Mouse (Mus musculus) heart, embryonic 14.5 days (tissue): ENCODE results near the gene Sh2b3. TPM values are rescaled to one million over a fixed set of nuclear protein-coding genes. Genes with fewer than 3 reads are reported as not detected.

Source experiments
- ATAC-seq: fragments of 200-750 bp; cut with Nextera tagmentation; 2 replicates; pipeline ENCODE4 v1.8.0; 2017; ENCODE audit warnings: low read depth, moderate TSS enrichment; ENCODE audit not compliant: insufficient number of reproducible peaks, insufficient read depth, low FRiP score
- H3K27ac ChIP-seq, 2 experiments: fragments of 200-500 bp in 1 of 2; fragments of 300-500 bp in 1 of 2; sonication (generic) in 1 of 2; replicated peaks in 1 of 2; 2 replicates each; pipeline ENCODE4 v1.5.1; 2012 to 2014; ENCODE audit warnings: low read depth in 2 of 2, low read length in 2 of 2, control low read depth in 1 of 2, mild to moderate bottlenecking in 1 of 2, mixed read lengths in 1 of 2; ENCODE audit not compliant: control insufficient read depth in 1 of 2, insufficient read depth in 1 of 2
- H3K27me3 ChIP-seq: fragments of 300-500 bp; sonication (generic); 2 replicates; pipeline ENCODE4 v1.6.1; 2014; ENCODE audit warnings: mild to moderate bottlenecking, low read length, control low read depth; ENCODE audit not compliant: control insufficient read depth, insufficient read depth
- H3K36me3 ChIP-seq: fragments of 300-500 bp; sonication (generic); 2 replicates; pipeline ENCODE4 v1.6.1; 2014; ENCODE audit warnings: mild to moderate bottlenecking, control low read depth, low read length, mixed read lengths; ENCODE audit not compliant: control insufficient read depth, insufficient read depth
- H3K4me1 ChIP-seq, 2 experiments: fragments of 200-500 bp in 1 of 2; fragments of 300-500 bp in 1 of 2; sonication (generic) in 1 of 2; 2 replicates each; pipeline ENCODE4 v1.6.1; 2012 to 2014; ENCODE audit warnings: low read length in 2 of 2, control low read depth in 1 of 2, mixed read lengths in 1 of 2; ENCODE audit not compliant: control insufficient read depth in 2 of 2, insufficient read depth in 2 of 2
- H3K4me2 ChIP-seq: fragments of 300-500 bp; sonication (generic); 2 replicates; pipeline ENCODE4 v1.6.1; 2014; ENCODE audit warnings: mild to moderate bottlenecking, low read length
- H3K4me3 ChIP-seq, 2 experiments: fragments of 200-500 bp in 1 of 2; fragments of 300-500 bp in 1 of 2; sonication (generic) in 1 of 2; 2 replicates each; pipeline ENCODE4 v1.5.1; 2012 to 2014; ENCODE audit warnings: low read length in 2 of 2, mild to moderate bottlenecking in 2 of 2, control low read depth in 1 of 2, low read depth in 1 of 2, moderate library complexity in 1 of 2; ENCODE audit not compliant: control insufficient read depth in 1 of 2, insufficient read depth in 1 of 2
- H3K9ac ChIP-seq: fragments of 300-500 bp; sonication (generic); 2 replicates; pipeline ENCODE4 v1.6.1; 2014; ENCODE audit warnings: mild to moderate bottlenecking, low read length
- H3K9me3 ChIP-seq: fragments of 300-500 bp; sonication (generic); 2 replicates; pipeline ENCODE4 v1.6.1; 2016; ENCODE audit warnings: low read length, control low read depth; ENCODE audit not compliant: control insufficient read depth
- WGBS: fragments of 180-500 bp; shearing (Covaris S2); extraction: QIAGEN DNeasy Blood & Tissue Kit; methylation state at CpG from one replicate; pipeline ENCODE4 v1.1.7; 2014; 5-methylcytosine and 5-hydroxymethylcytosine counted together
- polyA plus RNA-seq: library from polyadenylated mRNA; unstranded; fragments of >200 nt; fragmentation: Nextera tagmentation; extraction: Ambion mirVana; gene quantifications from 2 replicates; pipeline ENCODE4 v1.2.1, GENCODE M21; 2014

The Sh2b3 gene
- polyA plus RNA-seq, 1 experiment from 2014 or later, result 18.1 TPM

DNA sequence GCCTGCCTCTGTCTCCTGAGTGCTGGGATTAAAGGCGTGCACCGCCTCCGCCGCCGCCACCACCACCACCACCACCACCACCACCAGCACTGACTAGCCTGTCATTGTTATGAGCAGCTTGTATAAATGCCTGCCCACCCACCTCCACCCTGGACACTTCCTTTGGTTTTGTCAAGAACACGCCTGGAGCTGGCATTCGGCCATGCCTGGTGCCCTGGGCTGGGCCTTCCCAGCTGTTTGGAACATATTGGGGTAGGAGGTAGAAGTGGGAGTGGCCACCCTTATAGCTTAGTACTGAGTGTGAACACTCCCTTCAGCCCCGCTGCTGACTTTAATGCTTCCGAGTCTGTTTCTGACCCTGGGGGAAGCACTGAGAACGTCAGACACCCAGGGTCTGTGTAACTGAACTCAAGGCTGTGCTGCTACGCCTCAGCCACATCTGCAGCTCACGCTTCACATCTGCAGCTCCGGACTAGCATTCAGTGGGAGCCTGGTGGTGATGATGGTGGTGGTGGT is 34.1 kb upstream of the Sh2b3 start:
- H3K4me1 ChIP-seq, result no peaks in the 10 kb centered on the region
- WGBS, result 87% methylated on average over 13 of the region's 13 CpGs
- no peak for ATAC-seq
- no peak overlapping the region for H3K9ac ChIP-seq
- no peak overlapping the region for H3K27ac ChIP-seq
- H3K9me3 ChIP-seq, result no peaks in the 10 kb centered on the region
- no peak overlapping the region for H3K4me3 ChIP-seq
- no peak overlapping the region for H3K4me2 ChIP-seq
- peaks cover 15% of the 10 kb centered on the region; the same call in 1 of the 2 replicates for H3K36me3 ChIP-seq
- H3K27me3 ChIP-seq, result no peaks in the 10 kb centered on the region

DNA sequence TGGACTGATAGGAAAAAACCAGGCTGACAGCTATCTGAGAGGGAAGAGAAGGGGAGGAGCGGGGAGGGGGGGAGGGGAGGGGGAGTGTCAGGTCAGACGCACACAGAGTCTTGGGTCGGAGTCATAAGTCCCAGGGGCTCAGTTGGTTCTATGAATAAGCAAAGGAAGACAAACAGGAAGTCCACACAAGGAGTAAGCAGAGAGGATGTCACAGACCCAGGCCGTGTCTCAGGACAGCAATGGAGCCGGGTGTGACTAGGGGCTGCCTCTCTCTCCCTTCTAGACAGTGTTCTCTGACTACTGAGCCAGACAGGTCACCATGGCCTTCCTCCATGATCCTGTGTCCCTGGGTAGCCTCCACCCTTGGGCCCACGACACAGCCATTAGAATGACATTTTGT is 33.4 kb upstream of the Sh2b3 start:
- no peaks in the 10 kb centered on the region for H3K27me3 ChIP-seq
- no peak overlapping the region for H3K4me2 ChIP-seq
- H3K4me1 ChIP-seq, result no peaks in the 10 kb centered on the region
- peaks cover 15% of the 10 kb centered on the region; the same call in 1 of the 2 replicates for H3K36me3 ChIP-seq
- WGBS, result 60% methylated on average over 6 of the region's 6 CpGs
- H3K27ac ChIP-seq, result 0 out of 4 replicates have a peak overlapping the region, but pooled peaks of 1 of the 2 experiments have one; percentile 19
- no peak overlapping the region for H3K9ac ChIP-seq
- ATAC-seq, result no peak
- H3K4me3 ChIP-seq, result no peak overlapping the region
- no peaks in the 10 kb centered on the region for H3K9me3 ChIP-seq

DNA sequence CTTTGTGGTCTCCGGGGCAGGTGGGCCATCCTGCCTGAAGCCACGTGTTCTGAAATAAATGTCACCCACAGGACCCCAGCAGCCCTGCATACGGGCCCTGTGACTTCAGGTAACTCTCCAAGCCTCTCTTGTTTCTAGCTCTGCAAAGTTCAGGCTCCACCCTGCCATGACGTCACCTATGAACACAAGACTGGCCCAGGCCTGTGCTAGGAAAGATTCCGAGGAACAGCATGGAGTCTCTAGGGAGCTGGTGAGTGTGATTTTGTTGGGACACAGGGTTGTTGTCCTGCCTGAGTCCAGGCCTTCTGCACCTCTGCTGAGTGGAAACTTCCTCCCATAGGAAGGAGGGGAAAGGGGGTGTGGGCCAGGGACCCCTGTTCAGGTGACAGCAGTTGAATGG is 30.5 kb upstream of the Sh2b3 start:
- Histone ChIP-seq H3K4me3 (no peak overlapping the region), H3K9me3 (no peaks in the 10 kb centered on the region), H3K9ac (no peak overlapping the region), H3K36me3 (peaks cover 10% of the 10 kb centered on the region; the same call in 1 of the 2 replicates), H3K27ac (no peak overlapping the region), H3K4me1 (no peaks in the 10 kb centered on the region), H3K27me3 (no peaks in the 10 kb centered on the region), H3K4me2 (no peak overlapping the region)
- ATAC-seq, result no peak
- WGBS, result 71% methylated on average over 5 of the region's 5 CpGs

DNA sequence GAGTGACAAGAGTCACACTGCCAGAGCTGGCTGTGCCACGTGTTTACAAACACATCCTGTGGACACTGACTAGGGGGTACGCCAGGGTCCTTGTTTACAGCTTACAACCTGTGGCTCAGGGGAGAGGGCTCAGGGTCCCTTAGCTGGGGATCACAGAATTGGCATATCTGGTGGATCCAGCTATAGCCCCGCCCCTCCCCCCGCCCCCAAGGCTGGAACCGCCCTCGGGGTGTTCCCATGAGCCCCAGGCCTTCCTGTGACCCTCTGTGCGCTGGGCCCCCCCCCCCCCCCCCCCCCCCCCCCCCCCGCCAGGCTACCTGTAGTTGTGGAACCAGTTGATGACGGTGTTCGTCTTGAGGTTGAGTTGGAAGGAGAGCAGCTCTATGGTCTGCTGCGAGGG is 26.9 kb upstream of the Sh2b3 start:
- H3K4me1 ChIP-seq, result no peaks in the 10 kb centered on the region
- no peaks in the 10 kb centered on the region for H3K9me3 ChIP-seq
- H3K27ac ChIP-seq, result no peak overlapping the region
- peaks cover 6% of the 10 kb centered on the region; the same call in 1 of the 2 replicates for H3K36me3 ChIP-seq
- H3K9ac ChIP-seq, result no peak overlapping the region; the same call in 1 of the 2 replicates
- H3K4me3 ChIP-seq, result no peak overlapping the region
- H3K4me2 ChIP-seq, result peak overlapping the region; percentile 21; the same call in 1 of the 2 replicates
- no peaks in the 10 kb centered on the region for H3K27me3 ChIP-seq
- 8% methylated on average over 7 of the region's 11 CpGs for WGBS
- ATAC-seq, result no peak

DNA sequence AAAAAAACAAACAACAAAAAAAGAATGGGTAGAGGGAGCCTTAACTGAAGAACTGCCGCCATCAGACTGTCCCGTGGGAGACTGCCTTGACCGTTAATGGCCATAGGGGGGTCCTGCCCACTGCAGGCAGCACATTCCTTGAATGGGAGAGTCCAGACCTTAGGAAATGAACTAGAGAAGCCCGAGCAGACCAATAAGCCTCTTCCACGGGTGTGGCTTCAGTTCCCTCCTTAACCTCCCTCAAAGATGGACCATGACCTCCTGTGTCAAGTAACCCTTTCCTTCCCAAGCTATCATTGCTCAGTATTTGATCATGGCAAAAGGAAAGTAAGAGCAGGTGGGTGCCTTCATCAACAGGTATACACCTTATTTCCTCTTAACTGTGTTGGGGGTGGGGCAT is 24.5 kb upstream of the Sh2b3 start:
- no peaks in the 10 kb centered on the region; a peak in 1 of 4 replicates for H3K4me1 ChIP-seq
- H3K36me3 ChIP-seq, result no peaks in the 10 kb centered on the region
- H3K4me2 ChIP-seq, result no peak overlapping the region
- no peak overlapping the region for H3K9ac ChIP-seq
- no peak overlapping the region for H3K4me3 ChIP-seq
- no peaks in the 10 kb centered on the region for H3K9me3 ChIP-seq
- H3K27me3 ChIP-seq, result no peaks in the 10 kb centered on the region
- ATAC-seq, result no peak
- no peak overlapping the region for H3K27ac ChIP-seq
- WGBS, result 55% methylated on average over 5 of the region's 5 CpGs

DNA sequence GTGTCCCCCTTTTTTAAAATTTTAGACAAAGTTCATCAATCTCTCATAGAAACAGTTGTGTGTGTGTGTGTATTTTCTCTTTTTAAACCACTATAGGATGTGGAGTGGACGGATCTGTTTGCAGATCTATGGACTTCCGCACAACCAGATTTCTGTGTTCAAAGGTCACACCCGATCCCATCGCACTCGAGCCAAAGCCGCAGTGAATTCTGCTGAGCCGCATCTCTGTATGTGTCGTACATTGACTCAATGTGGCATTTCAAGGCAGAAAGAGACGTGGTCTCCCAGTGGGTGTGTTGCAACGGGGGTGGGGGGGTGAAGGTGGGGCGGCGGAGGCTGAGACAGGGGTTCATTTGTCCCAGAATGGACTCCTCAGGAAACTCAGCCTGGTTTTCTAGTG is 21.0 kb upstream of the Sh2b3 start:
- 86% methylated on average over 12 of the region's 12 CpGs for WGBS
- no peak overlapping the region for H3K9ac ChIP-seq
- no peaks in the 10 kb centered on the region for H3K9me3 ChIP-seq
- H3K4me3 ChIP-seq, result no peak overlapping the region
- H3K4me1 ChIP-seq, result peaks cover 8 to 13% of the 10 kb centered on the region in 2 experiments; a peak in 3 of 4 replicates
- H3K36me3 ChIP-seq, result peaks cover 18% of the 10 kb centered on the region
- no peak overlapping the region for H3K4me2 ChIP-seq
- H3K27ac ChIP-seq, result no peak overlapping the region
- ATAC-seq, result no peak
- no peaks in the 10 kb centered on the region for H3K27me3 ChIP-seq

DNA sequence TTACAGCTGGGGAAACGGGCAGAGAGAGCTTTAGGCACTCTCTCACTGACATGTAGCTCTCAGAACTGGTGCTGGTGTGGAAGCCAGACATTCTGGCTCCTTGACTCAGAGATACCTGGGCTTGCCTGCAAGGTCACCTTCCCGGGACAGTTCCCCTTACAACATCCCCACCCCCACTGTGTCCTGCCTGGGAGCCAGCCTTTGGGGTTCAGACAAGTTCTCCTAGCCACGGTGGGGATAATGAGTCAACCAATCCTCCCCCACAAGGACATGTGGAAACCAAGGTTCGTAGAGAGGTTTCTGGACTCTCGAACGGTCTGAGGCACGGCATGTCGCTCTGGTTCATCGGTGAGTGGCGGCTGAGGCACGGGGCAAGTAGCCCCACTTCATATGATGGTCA is 19.3 kb upstream of the Sh2b3 start:
- H3K27ac ChIP-seq, result no peak overlapping the region

DNA sequence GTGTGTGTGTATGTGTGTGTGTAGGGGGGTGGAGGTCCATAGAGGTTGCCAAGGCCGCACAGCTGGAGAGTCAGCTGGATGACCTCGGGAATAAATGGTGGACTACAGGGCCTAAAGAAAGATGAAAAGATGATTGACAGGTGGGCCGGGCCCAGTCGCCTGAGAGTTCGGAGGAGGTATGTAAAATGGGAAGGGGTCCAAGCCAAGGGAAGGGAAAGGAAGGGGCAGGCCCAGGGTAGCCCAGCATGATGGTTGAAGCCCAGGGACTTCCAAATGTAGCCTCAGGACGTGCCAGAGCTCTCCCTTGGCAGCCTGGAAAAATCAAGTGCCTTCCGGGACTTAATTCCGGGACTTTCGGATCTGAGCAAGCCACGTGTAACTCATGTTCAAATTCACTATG is 17.3 kb upstream of the Sh2b3 start:
- Histone ChIP-seq H3K9me3 (no peaks in the 10 kb centered on the region), H3K9ac (no peak overlapping the region), H3K27ac (no peak overlapping the region), H3K4me3 (no peak overlapping the region), H3K27me3 (no peaks in the 10 kb centered on the region), H3K4me1 (peaks cover 24 to 35% of the 10 kb centered on the region in 2 experiments), H3K36me3 (peaks cover 43% of the 10 kb centered on the region), H3K4me2 (no peak overlapping the region)
- ATAC-seq, result no peak
- 74% methylated on average over 10 of the region's 10 CpGs for WGBS

More for the DNA sequence above, 19.3 kb upstream of the Sh2b3 start:
- no peak overlapping the region for H3K9ac ChIP-seq
- peaks cover 10 to 18% of the 10 kb centered on the region in 2 experiments; a peak in 3 of 4 replicates for H3K4me1 ChIP-seq
- H3K4me2 ChIP-seq, result no peak overlapping the region
- no peak for ATAC-seq
- H3K36me3 ChIP-seq, result peaks cover 35% of the 10 kb centered on the region
- no peaks in the 10 kb centered on the region for H3K9me3 ChIP-seq
- H3K4me3 ChIP-seq, result no peak overlapping the region
- H3K27me3 ChIP-seq, result no peaks in the 10 kb centered on the region
- WGBS, result 68% methylated on average over 11 of the region's 11 CpGs
